Mouse (Mus musculus) MEL-GATA-1-ER (cell line): ENCODE results near the gene Lrrc4b.

Source experiments
- DNase-seq: peaks from one replicate; pipeline ENCODE4 v3.0.0-alpha.2; 2012; ENCODE audit warnings: low read depth; ENCODE audit errors: extremely low read depth

Gene Lrrc4b

GRCm38 (mm10) chr7:44428968-44429521 is at the start of gene Lrrc4b:
TSS of gene Lrrc4b (plus strand) at chr7:44429018.
- no peak for DNase-seq

GRCm38 (mm10) chr7:44382541-44382940 is 46.3 kb upstream of the Lrrc4b start:
- DNase-seq, result no peak

- DNase-seq, result peak; percentile 57
Observed at GRCm38 (mm10) chr7:44383980-44384715, 44.7 kb upstream of the Lrrc4b start, which contains the start of gene Syt3. TSS of gene Syt3 (plus strand) at chr7:44384102.

GRCm38 (mm10) chr7:44384716-44385059 is 44.1 kb upstream of the Lrrc4b start:
- DNase-seq, result no peak

GRCm38 (mm10) chr7:44385720-44386119 is 43.1 kb upstream of the Lrrc4b start, which contains the start of gene 1700008O03Rik:
TSS of gene 1700008O03Rik (minus strand) at chr7:44385820.
- no peak for DNase-seq

GRCm38 (mm10) chr7:44391831-44392230 is 37.0 kb upstream of the Lrrc4b start:
- DNase-seq, result no peak

- no peak for DNase-seq
Observed at GRCm38 (mm10) chr7:44392341-44392740, 36.5 kb upstream of the Lrrc4b start.

GRCm38 (mm10) chr7:44393284-44393683 is 35.5 kb upstream of the Lrrc4b start:
- no peak for DNase-seq

GRCm38 (mm10) chr7:44398570-44398969 is 30.2 kb upstream of the Lrrc4b start:
- peak; percentile 26 for DNase-seq

GRCm38 (mm10) chr7:44401673-44402072 is 27.1 kb upstream of the Lrrc4b start:
- no peak for DNase-seq

GRCm38 (mm10) chr7:44405346-44406014 is 23.3 kb upstream of the Lrrc4b start:
- peak; percentile 100 for DNase-seq

- no peak for DNase-seq
Observed at GRCm38 (mm10) chr7:44406015-44406355, 22.8 kb upstream of the Lrrc4b start.

- no peak for DNase-seq
Observed at GRCm38 (mm10) chr7:44411144-44411543, 17.7 kb upstream of the Lrrc4b start.

- no peak for DNase-seq
Observed at GRCm38 (mm10) chr7:44413307-44413706, 15.5 kb upstream of the Lrrc4b start.

- no peak for DNase-seq
Observed at GRCm38 (mm10) chr7:44427666-44428065, 1.2 kb upstream of the Lrrc4b start.

- no peak for DNase-seq
Observed at GRCm38 (mm10) chr7:44428171-44428950, 457 bp upstream of the Lrrc4b start.

GRCm38 (mm10) chr7:44429534-44430488 is 993 bp downstream of the Lrrc4b start:
- no peak for DNase-seq

- DNase-seq, result no peak
Observed at GRCm38 (mm10) chr7:44432550-44432949, 3.7 kb downstream of the Lrrc4b start.

- peak; percentile 98 for DNase-seq
Observed at GRCm38 (mm10) chr7:44433371-44433770, 4.6 kb downstream of the Lrrc4b start.

- DNase-seq, result no peak
Observed at GRCm38 (mm10) chr7:44434089-44434488, 5.3 kb downstream of the Lrrc4b start.

GRCm38 (mm10) chr7:44435796-44436195 is 7.0 kb downstream of the Lrrc4b start:
- no peak for DNase-seq
